Mouse (Mus musculus) inflammation-experienced regulatory T-cells (primary cell): Measurements from ENCODE around the gene Cts6. TPM values are rescaled to one million over a fixed set of nuclear protein-coding genes. Genes with fewer than 3 reads are reported as not detected.

Experiments used
- polyA plus RNA-seq, 2 experiments: library from polyadenylated mRNA; unstranded; fragments of 100-300 nt; shearing (Covaris generic); gene quantifications; one replicate each; pipeline ENCODE4 v1.2.1; 2017

The Cts6 gene
- not detected for polyA plus RNA-seq

DNA sequence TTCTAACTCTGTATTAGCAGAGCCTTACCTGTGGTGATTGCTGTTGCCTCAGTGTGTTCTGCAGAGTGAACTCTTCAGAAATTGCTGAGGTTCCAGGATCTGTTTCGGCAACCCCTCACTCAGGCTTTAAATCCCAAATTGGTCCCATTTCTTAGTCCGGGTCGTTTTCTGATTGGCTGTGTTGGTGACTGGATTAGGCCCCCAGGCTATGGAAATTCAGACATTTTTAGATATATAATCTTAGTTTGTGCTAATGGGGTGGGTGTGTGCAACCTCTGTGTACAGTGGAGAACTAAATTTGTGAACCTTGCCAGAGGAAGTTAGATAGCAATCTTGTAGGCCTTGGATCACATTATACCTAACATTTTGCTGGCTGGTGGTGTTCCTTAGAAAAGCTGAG lies at the start of gene Cts6:
Cts6 (minus strand) TSS at position 101 of the 400 bp plus-strand sequence.

DNA sequence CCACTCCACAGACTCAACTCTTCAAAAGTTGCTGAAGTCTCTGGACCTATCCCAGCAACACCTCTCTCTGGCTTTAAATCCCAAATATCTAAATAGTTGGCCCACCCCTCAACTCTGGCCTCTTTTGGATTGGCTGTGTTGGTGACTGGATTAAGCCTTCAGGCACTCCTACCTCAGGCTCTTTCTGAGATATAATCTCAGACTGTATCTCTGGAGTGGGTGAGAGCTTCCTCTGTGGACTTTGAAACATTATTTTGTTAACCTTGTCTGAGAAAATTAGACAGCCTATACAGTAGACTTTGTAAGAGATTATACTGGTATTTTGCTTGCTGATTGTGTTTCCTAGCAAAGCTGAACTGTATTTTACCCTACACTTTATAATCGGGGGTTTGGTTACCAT lies 39.1 kb downstream of the Cts6 start, which contains the start of gene Ctsr:
Ctsr (minus strand) TSS at position 101 of the 400 bp plus-strand sequence.

Other genes with a start within 250 kb of the Cts6 start
- gene Ctsj, start 197.5 kb downstream of the Cts6 start, polyA plus RNA-seq, result 1 to 10 TPM in 1 of 2 experiments, under 1 TPM in 1; 0.17 to 1.2 TPM
- gene Ctsq, start 162.8 kb downstream of the Cts6 start, polyA plus RNA-seq, result under 1 TPM in 1 of 2 experiments, not detected in 1; 0.49 TPM
- not detected for gene Ctsr, start 39.2 kb downstream of the Cts6 start, polyA plus RNA-seq
- gene Cts8, start 51.9 kb upstream of the Cts6 start, polyA plus RNA-seq, result under 1 TPM in 1 of 2 experiments, not detected in 1; 0.99 TPM
- not detected for gene Gm49398, start 85.4 kb upstream of the Cts6 start, polyA plus RNA-seq
- under 1 TPM in 1 of 2 experiments, not detected in 1; 0.22 TPM for gene Cts7, start 154.8 kb upstream of the Cts6 start, polyA plus RNA-seq